Mouse (Mus musculus) retina, postnatal 1 day (tissue): ENCODE measurements around the gene Gm7980.
"Not testable (repeated sequence)": the region's sequence is repeated elsewhere in the genome, so short reads cannot be mapped to it uniquely, and the experiment has no call there.

Experiments
- DNase-seq: peaks from one replicate; pipeline ENCODE4 v3.0.0-alpha.2; 2012

Gene Gm7980

DNA sequence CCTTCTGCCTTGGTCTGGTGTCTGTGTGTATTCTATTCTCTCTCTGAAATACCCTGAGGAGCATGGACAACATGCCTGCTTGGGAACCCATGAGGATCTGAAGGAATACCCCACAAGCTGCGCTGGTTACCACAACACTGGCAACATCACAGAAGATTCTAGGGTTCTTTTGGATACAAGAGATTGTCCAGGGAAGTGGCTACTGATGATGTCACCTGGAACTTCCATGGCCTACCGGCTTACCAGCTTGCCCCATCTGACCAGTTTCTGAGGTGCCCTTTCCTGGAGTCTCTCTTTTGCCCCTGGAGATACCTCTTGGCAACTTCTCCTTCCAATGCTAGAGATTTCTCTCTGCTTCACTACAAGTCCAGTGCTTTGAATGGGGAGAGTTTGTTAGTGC, at the start of gene Gm7980:
Gm7980 (minus strand) TSS at position 101 of the 400 bp plus-strand sequence.
- DNase-seq, result not testable (repeated sequence)

GRCm38 (mm10) chr14:41943695-41944094, 36.6 kb upstream of the Gm7980 start, which contains the start of gene 1700024B05Rik:
Gene 1700024B05Rik, plus strand, starts transcription at chr14:41943995.
- DNase-seq, result not testable (repeated sequence)

DNA sequence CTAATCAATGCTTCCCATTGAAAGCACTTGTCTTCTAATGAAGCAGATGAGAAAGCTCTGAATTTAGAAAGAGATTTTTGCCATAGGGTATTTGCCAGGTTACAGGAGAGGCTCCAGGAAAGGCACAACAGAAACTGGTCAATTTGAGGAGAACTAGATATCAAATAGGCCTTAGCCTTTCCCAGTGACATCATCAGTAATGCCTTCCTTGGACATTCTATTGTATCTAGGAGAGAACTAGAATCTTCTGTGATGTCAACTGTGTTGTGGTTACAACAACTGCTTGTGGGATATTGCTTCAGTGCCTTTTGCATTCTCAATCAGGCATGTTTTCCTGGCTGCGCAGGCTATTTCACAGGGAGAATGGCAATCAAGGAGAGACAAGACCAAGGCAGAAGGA, 17.6 kb upstream of the Gm7980 start, which contains the start of gene 1700049E17Rik1:
1700049E17Rik1 (plus strand) TSS at position 301 of the 400 bp plus-strand sequence.
- not testable (repeated sequence) for DNase-seq
